Mouse (Mus musculus): ENCODE results near the gene Foxp1.

The Foxp1 gene

GRCm38 (mm10) chr6:99394801-99395200 is 127.7 kb downstream of the Foxp1 start:
- peak; percentile 62 for DNase-seq (ENCODE audit: low read depth, low spot score)

- no peak for DNase-seq (ENCODE audit: low read depth, low spot score)
Measured at GRCm38 (mm10) chr6:99392484-99392883, 130.0 kb downstream of the Foxp1 start.

GRCm38 (mm10) chr6:99388741-99389675 is 133.5 kb downstream of the Foxp1 start:
- peak; percentile 73 for DNase-seq (ENCODE audit: low read depth, low spot score)

GRCm38 (mm10) chr6:99388023-99388422 is 134.5 kb downstream of the Foxp1 start:
- DNase-seq (ENCODE audit: low read depth, low spot score): no peak

GRCm38 (mm10) chr6:99385059-99385604 is 137.4 kb downstream of the Foxp1 start:
- peak; percentile 61 for DNase-seq (ENCODE audit: low read depth, low spot score)

- no peak for DNase-seq (ENCODE audit: low read depth, low spot score)
Measured at GRCm38 (mm10) chr6:99383846-99384472, 138.6 kb downstream of the Foxp1 start.

GRCm38 (mm10) chr6:99380146-99380545 is 142.4 kb downstream of the Foxp1 start:
- DNase-seq (ENCODE audit: low read depth, low spot score): peak; percentile 79

- DNase-seq (ENCODE audit: low read depth, low spot score): peak; percentile 59
Measured at GRCm38 (mm10) chr6:99378997-99379710, 143.4 kb downstream of the Foxp1 start.

- DNase-seq (ENCODE audit: low read depth, low spot score): no peak
Measured at GRCm38 (mm10) chr6:99377716-99378115, 144.8 kb downstream of the Foxp1 start.

- no peak for DNase-seq (ENCODE audit: low read depth, low spot score)
Measured at GRCm38 (mm10) chr6:99377131-99377530, 145.4 kb downstream of the Foxp1 start.

GRCm38 (mm10) chr6:99376721-99377120 is 145.8 kb downstream of the Foxp1 start:
- no peak for DNase-seq (ENCODE audit: low read depth, low spot score)

GRCm38 (mm10) chr6:99375865-99376264 is 146.7 kb downstream of the Foxp1 start:
- peak; percentile 65 for DNase-seq (ENCODE audit: low read depth, low spot score)

GRCm38 (mm10) chr6:99375376-99375775 is 147.1 kb downstream of the Foxp1 start:
- peak; percentile 77 for DNase-seq (ENCODE audit: low read depth, low spot score)

GRCm38 (mm10) chr6:99374448-99375271 is 147.9 kb downstream of the Foxp1 start:
- peak; percentile 78 for DNase-seq (ENCODE audit: low read depth, low spot score)

- DNase-seq (ENCODE audit: low read depth, low spot score): no peak
Measured at GRCm38 (mm10) chr6:99372427-99372826, 150.1 kb downstream of the Foxp1 start.

- DNase-seq (ENCODE audit: low read depth, low spot score): no peak
Measured at GRCm38 (mm10) chr6:99372016-99372415, 150.5 kb downstream of the Foxp1 start.

GRCm38 (mm10) chr6:99369931-99370330 is 152.6 kb downstream of the Foxp1 start:
- no peak for DNase-seq (ENCODE audit: low read depth, low spot score)

- DNase-seq (ENCODE audit: low read depth, low spot score): no peak
Measured at GRCm38 (mm10) chr6:99369156-99369555, 153.4 kb downstream of the Foxp1 start.

GRCm38 (mm10) chr6:99368118-99368753 is 154.3 kb downstream of the Foxp1 start:
- no peak for DNase-seq (ENCODE audit: low read depth, low spot score)

GRCm38 (mm10) chr6:99364545-99364944 is 158.0 kb downstream of the Foxp1 start:
- DNase-seq (ENCODE audit: low read depth, low spot score): no peak

Measured in CD4-positive, CD25-positive, alpha-beta regulatory T cell, adult 2 months (primary cell).